26 mouse cellular contexts compared by ENCODE assay signal in the genomic region with DNA sequence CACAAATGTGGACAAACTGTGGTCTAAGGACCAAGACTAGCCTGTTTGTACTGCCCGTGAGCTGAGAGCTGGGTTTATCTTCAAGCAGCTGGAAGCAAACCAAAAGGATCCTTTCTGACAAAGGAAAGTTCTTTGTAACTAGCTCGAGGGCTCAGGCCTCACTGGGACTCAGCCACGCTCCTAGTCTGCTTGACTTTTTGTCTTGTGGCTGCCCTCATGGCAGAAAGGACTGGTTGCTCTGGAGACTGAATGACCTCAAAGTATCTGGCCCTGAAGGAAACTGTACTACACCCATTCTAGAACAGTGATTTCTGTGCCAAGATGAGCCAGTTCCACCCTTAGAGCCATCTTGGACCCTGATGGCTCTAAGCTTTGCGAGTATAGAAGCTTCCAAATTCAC. TPM values are rescaled to one million over a fixed set of nuclear protein-coding genes. Genes with fewer than 3 reads are reported as not detected.
DNase-seq lines count a peak whose midpoint lies in the region; ATAC-seq and TF ChIP-seq lines count a peak whose summit lies in the region.
"Had no signal": no experiment of that assay in that cellular context is flagged by ENCODE, and none has a peak within 500 bp of the region (broad histone marks: within the 10 kb centered on the region; RNA-seq: fewer than 3 reads in every experiment).

No protein-coding gene starts in this region.

- WGBS in hindbrain, embryonic 10.5 days = 45% methylated on average over 4 of the region's 4 CpGs
- 56% methylated on average over 4 of the region's 4 CpGs for WGBS in hindbrain, embryonic 14.5 days
- WGBS in kidney, embryonic 16.5 days = 72% methylated on average over 4 of the region's 4 CpGs
- 54% methylated on average over 4 of the region's 4 CpGs for WGBS in midbrain, postnatal 0 days
- 51% methylated on average over 4 of the region's 4 CpGs for WGBS in midbrain, embryonic 16.5 days

- DNase-seq in hindbrain, embryonic 10.5 days (ENCODE audit: low spot score) = no peak
- DNase-seq in hindbrain, embryonic 14.5 days (ENCODE audit: low spot score) = no peak
- DNase-seq in kidney, adult 9 months = no peak
- peak; percentile 24 for DNase-seq in midbrain, postnatal 0 days (ENCODE audit: low spot score)
- DNase-seq in layer of hippocampus, adult 9-11 months = no peak
- DNase-seq: adrenal gland, adult 2 months; adrenal gland, postnatal 14 days; cerebellum, adult 18-20 months; cerebellum, adult 9-10 months; cerebellum, postnatal 14 days; gastrocnemius, postnatal 10 days; gastrocnemius, postnatal 36 days; heart, adult 2 months; heart, postnatal 14 days; heart, postnatal 4 days had no signal

- H3K9ac ChIP-seq in hindbrain, embryonic 14.5 days = no peak overlapping the region
- H3K9ac ChIP-seq in kidney, embryonic 16.5 days (replicated peaks; ENCODE audit: low read length) = 0 out of 2 replicates have a peak overlapping the region, but pooled peaks have one; percentile 11
- no peak overlapping the region for H3K9ac ChIP-seq in midbrain, postnatal 0 days (replicated peaks; ENCODE audit: low read length, poor library complexity, severe bottlenecking)
- H3K9ac ChIP-seq in midbrain, embryonic 16.5 days (ENCODE audit: low read depth, low read length) = no peak overlapping the region
- H3K9ac ChIP-seq: embryonic facial prominence, embryonic 12.5 days; embryonic facial prominence, embryonic 15.5 days; forebrain, embryonic 12.5 days; heart, embryonic 13.5 days; hindbrain, embryonic 13.5 days had no signal

- no peaks in the 10 kb centered on the region for H3K27me3 ChIP-seq in hindbrain, embryonic 10.5 days (ENCODE audit: insufficient read depth, poor library complexity, severe bottlenecking)
- H3K27me3 ChIP-seq in hindbrain, embryonic 14.5 days (ENCODE audit: control insufficient read depth, insufficient read depth, low read length) = no peaks in the 10 kb centered on the region
- H3K27me3 ChIP-seq in kidney, embryonic 16.5 days (ENCODE audit: insufficient read depth, low read length) = no peaks in the 10 kb centered on the region
- H3K27me3 ChIP-seq in midbrain, postnatal 0 days (ENCODE audit: insufficient read depth, low read length) = no peaks in the 10 kb centered on the region
- H3K27me3 ChIP-seq in midbrain, embryonic 16.5 days (ENCODE audit: control insufficient read depth, insufficient read depth, low read depth, low read length) = no peaks in the 10 kb centered on the region
- H3K27me3 ChIP-seq: embryonic facial prominence, embryonic 12.5 days; embryonic facial prominence, embryonic 15.5 days; forebrain, embryonic 12.5 days; hindbrain, embryonic 13.5 days had no signal

- no peaks in the 10 kb centered on the region for H3K9me3 ChIP-seq in hindbrain, embryonic 10.5 days
- H3K9me3 ChIP-seq in hindbrain, embryonic 14.5 days (ENCODE audit: control insufficient read depth, low read length) = no peaks in the 10 kb centered on the region
- H3K9me3 ChIP-seq in kidney, embryonic 16.5 days (ENCODE audit: low read length) = no peaks in the 10 kb centered on the region
- H3K9me3 ChIP-seq in midbrain, postnatal 0 days (ENCODE audit: low read length) = no peaks in the 10 kb centered on the region
- no peaks in the 10 kb centered on the region for H3K9me3 ChIP-seq in midbrain, embryonic 16.5 days (replicated peaks; ENCODE audit: control insufficient read depth, low read length, poor library complexity, severe bottlenecking)
- H3K9me3 ChIP-seq: embryonic facial prominence, embryonic 12.5 days; embryonic facial prominence, embryonic 15.5 days; forebrain, embryonic 12.5 days; heart, embryonic 10.5 days; heart, embryonic 13.5 days; hindbrain, embryonic 13.5 days had no signal

- ATAC-seq in hindbrain, embryonic 14.5 days (ENCODE audit: low FRiP score) = no peak
- ATAC-seq in kidney, embryonic 16.5 days (ENCODE audit: low FRiP score, low TSS enrichment) = no peak
- no peak for ATAC-seq in midbrain, postnatal 0 days (ENCODE audit: low FRiP score)
- no peak for ATAC-seq in midbrain, embryonic 16.5 days
- ATAC-seq: activated CD4-positive, CD25-positive, alpha-beta regulatory T cell, adult 4 months; forebrain, embryonic 16.5 days had no signal

- 0 out of 2 replicates have a peak, but pooled peaks cover 3% of the 10 kb centered on the region for H3K36me3 ChIP-seq in hindbrain, embryonic 10.5 days
- H3K36me3 ChIP-seq in hindbrain, embryonic 14.5 days (replicated peaks; ENCODE audit: control insufficient read depth, insufficient read depth) = no peaks in the 10 kb centered on the region
- H3K36me3 ChIP-seq in kidney, embryonic 16.5 days (ENCODE audit: insufficient read depth, low read length) = no peaks in the 10 kb centered on the region
- no peaks in the 10 kb centered on the region for H3K36me3 ChIP-seq in midbrain, postnatal 0 days (ENCODE audit: insufficient read depth, low read length)
- H3K36me3 ChIP-seq in midbrain, embryonic 16.5 days (ENCODE audit: control insufficient read depth, insufficient read depth, low read length) = no peaks in the 10 kb centered on the region
- H3K36me3 ChIP-seq: embryonic facial prominence, embryonic 12.5 days; forebrain, embryonic 12.5 days; heart, embryonic 10.5 days; hindbrain, embryonic 13.5 days had no signal

- TF ChIP-seq CTCF in midbrain, postnatal 0 days (IDR thresholded peaks at IDR 0.05) = no peak

- no peak overlapping the region for H3K4me2 ChIP-seq in hindbrain, embryonic 14.5 days (replicated peaks)
- no peak overlapping the region for H3K4me2 ChIP-seq in kidney, embryonic 16.5 days (replicated peaks; ENCODE audit: low read depth, low read length)
- H3K4me2 ChIP-seq in midbrain, postnatal 0 days (ENCODE audit: low read depth, low read length, poor library complexity, severe bottlenecking) = no peak overlapping the region
- H3K4me2 ChIP-seq in midbrain, embryonic 16.5 days (ENCODE audit: low read length) = no peak overlapping the region
- H3K4me2 ChIP-seq: embryonic facial prominence, embryonic 12.5 days; embryonic facial prominence, embryonic 15.5 days; forebrain, embryonic 12.5 days; heart, embryonic 13.5 days; hindbrain, embryonic 13.5 days had no signal

- peak overlapping the region; percentile 17; the same call in 1 of the 2 replicates for H3K27ac ChIP-seq in hindbrain, embryonic 10.5 days
- no peak overlapping the region for H3K27ac ChIP-seq in hindbrain, embryonic 14.5 days
- H3K27ac ChIP-seq in kidney, embryonic 16.5 days (ENCODE audit: low read length) = peak overlapping the region; percentile 24; the same call in 1 of the 2 replicates
- no peak overlapping the region for H3K27ac ChIP-seq in midbrain, postnatal 0 days (ENCODE audit: low read depth, low read length)
- no peak overlapping the region for H3K27ac ChIP-seq in midbrain, embryonic 16.5 days (ENCODE audit: low read length)
- peak overlapping the region; percentile 67 for H3K27ac ChIP-seq in brown adipose tissue, adult 24 weeks (replicated peaks; ENCODE audit: low read depth, low read length)
- H3K27ac ChIP-seq: embryonic facial prominence, embryonic 12.5 days; embryonic facial prominence, embryonic 15.5 days; forebrain, embryonic 12.5 days; heart, adult 2 months; heart, embryonic 10.5 days; heart, embryonic 13.5 days; hindbrain, embryonic 13.5 days had no signal

- H3K4me3 ChIP-seq in hindbrain, embryonic 10.5 days = no peak overlapping the region
- no peak overlapping the region for H3K4me3 ChIP-seq in hindbrain, embryonic 14.5 days (replicated peaks; ENCODE audit: low read length)
- H3K4me3 ChIP-seq in kidney, embryonic 16.5 days (ENCODE audit: low read length) = no peak overlapping the region
- H3K4me3 ChIP-seq in midbrain, postnatal 0 days (ENCODE audit: low read depth, low read length) = no peak overlapping the region
- H3K4me3 ChIP-seq in midbrain, embryonic 16.5 days (ENCODE audit: low read depth, low read length) = no peak overlapping the region
- no peak overlapping the region for H3K4me3 ChIP-seq in brown adipose tissue, adult 24 weeks (ENCODE audit: insufficient read depth, low read depth, low read length)
- H3K4me3 ChIP-seq: embryonic facial prominence, embryonic 12.5 days; embryonic facial prominence, embryonic 15.5 days; forebrain, embryonic 12.5 days; heart, adult 2 months; heart, embryonic 10.5 days; heart, embryonic 13.5 days; hindbrain, embryonic 13.5 days had no signal

- H3K4me1 ChIP-seq in hindbrain, embryonic 10.5 days (replicated peaks) = peaks cover 47% of the 10 kb centered on the region
- peaks cover 8% of the 10 kb centered on the region; the same call in 1 of the 2 replicates for H3K4me1 ChIP-seq in hindbrain, embryonic 14.5 days (replicated peaks; ENCODE audit: control insufficient read depth, insufficient read depth, low read length)
- H3K4me1 ChIP-seq in kidney, embryonic 16.5 days (ENCODE audit: insufficient read depth, low read length) = peaks cover 64% of the 10 kb centered on the region
- no peaks in the 10 kb centered on the region for H3K4me1 ChIP-seq in midbrain, postnatal 0 days (ENCODE audit: insufficient read depth, low read length)
- peaks cover 2% of the 10 kb centered on the region for H3K4me1 ChIP-seq in midbrain, embryonic 16.5 days (ENCODE audit: control insufficient read depth, insufficient read depth, low read length)
- H3K4me1 ChIP-seq in brown adipose tissue, adult 24 weeks (ENCODE audit: control insufficient read depth, insufficient read depth, insufficient read length, low read length) = peaks cover 39% of the 10 kb centered on the region
- H3K4me1 ChIP-seq: embryonic facial prominence, embryonic 15.5 days had no signal

RNA-seq across cellular contexts. Expression of a gene that starts 46.3 kb away (rescaled TPM):
- 1.1 and 1.4 TPM in 2 replicates for polyA plus RNA-seq in hindbrain, embryonic 10.5 days (2016; fragmentation: Nextera tagmentation; extraction: Ambion mirVana)
- polyA plus RNA-seq in hindbrain, embryonic 14.5 days (2014; fragmentation: Nextera tagmentation; extraction: Ambion mirVana) = 5.0 and 5.4 TPM in 2 replicates
- 4.8 and 5.2 TPM in 2 replicates for polyA plus RNA-seq in kidney, embryonic 16.5 days (2015; fragmentation: Nextera tagmentation; extraction: Ambion mirVana)
- 20.5 and 22.7 TPM in 2 replicates for total RNA-seq in midbrain, postnatal 0 days (2014; rRNA removed)
- polyA plus RNA-seq in midbrain, postnatal 0 days (2015; fragmentation: Nextera tagmentation; extraction: Ambion mirVana) = 2.6 and 2.8 TPM in 2 replicates
- polyA plus RNA-seq in midbrain, embryonic 16.5 days (2015; fragmentation: Nextera tagmentation; extraction: Ambion mirVana) = 3.2 and 4.1 TPM in 2 replicates
- 5.9 and 10.1 TPM in 2 replicates for polyA plus RNA-seq in brown adipose tissue, adult 24 weeks (2012; ENCODE audit: insufficient read depth, insufficient read length, missing spikeins)

Comparison
In these comparisons a context has a peak if more than half of its experiments do, and no peak if none do; other contexts are left out.
1. H3K27ac ChIP-seq: peak in hindbrain, embryonic 10.5 days (single experiment), kidney, embryonic 16.5 days (single experiment) and brown adipose tissue, adult 24 weeks (single experiment); none in hindbrain, embryonic 14.5 days (single experiment), midbrain, postnatal 0 days (single experiment) and midbrain, embryonic 16.5 days (single experiment).